Mouse (Mus musculus): ENCODE results near the gene Eri2. TPM values are rescaled to one million over a fixed set of nuclear protein-coding genes. Genes with fewer than 3 reads are reported as not detected.
"Not testable (repeated sequence)": the region's sequence is repeated elsewhere in the genome, so short reads cannot be mapped to it uniquely, and the experiment has no call there.

Gene Eri2
- polyA plus RNA-seq, 1 experiment from 2014 or later: 3.4 TPM

DNA sequence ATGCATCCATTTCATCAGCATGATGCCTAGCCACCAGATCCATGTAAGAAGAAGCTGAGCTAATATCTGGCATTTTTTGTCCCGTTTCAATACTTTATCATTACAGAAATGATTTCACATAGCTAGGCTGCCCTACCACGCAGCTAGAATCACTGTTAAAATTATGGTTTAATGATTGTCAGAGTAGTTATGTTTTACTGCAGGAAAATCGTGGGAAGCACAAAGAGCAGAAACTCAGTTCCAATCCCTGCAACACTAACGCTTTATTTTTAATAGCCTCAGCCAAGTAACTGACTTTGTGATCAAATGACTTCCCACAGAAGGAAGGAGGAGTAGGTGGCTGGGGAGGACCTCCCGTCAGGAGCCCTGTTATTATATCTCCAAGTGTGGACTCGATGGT, 26.9 kb downstream of the Eri2 start:
- 84% methylated on average over 6 of the region's 6 CpGs for WGBS (ENCODE audit: missing documents)
- H3K79me2 ChIP-seq (ENCODE audit: inconsistent target): no peaks in the 10 kb centered on the region
- no peak overlapping the region for H3K27ac ChIP-seq
- no peaks in the 10 kb centered on the region for H3K36me3 ChIP-seq (ENCODE audit: inconsistent target)
- H3K4me3 ChIP-seq (ENCODE audit: inconsistent target): no peak overlapping the region

DNA sequence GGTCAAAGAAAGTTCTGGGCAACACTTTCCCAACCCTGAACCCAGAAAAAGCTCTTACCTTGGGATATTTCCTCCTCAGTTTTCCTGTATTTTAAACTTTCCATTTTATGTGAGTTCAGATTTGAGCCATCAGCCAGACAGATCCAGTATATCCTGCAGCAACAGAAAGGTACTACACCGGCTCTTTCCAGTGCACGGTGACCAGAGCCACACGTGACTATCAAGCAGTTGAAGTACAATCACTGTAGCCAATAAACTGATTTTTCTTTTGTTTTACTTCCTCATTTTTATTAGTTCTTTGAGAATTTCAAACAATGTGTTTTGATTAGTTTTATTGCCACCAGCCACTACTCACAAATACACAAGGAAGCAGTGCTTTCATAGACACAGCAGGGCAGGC, 29.5 kb downstream of the Eri2 start:
- 48% methylated on average over 3 of the region's 3 CpGs for WGBS (ENCODE audit: missing documents)

DNA sequence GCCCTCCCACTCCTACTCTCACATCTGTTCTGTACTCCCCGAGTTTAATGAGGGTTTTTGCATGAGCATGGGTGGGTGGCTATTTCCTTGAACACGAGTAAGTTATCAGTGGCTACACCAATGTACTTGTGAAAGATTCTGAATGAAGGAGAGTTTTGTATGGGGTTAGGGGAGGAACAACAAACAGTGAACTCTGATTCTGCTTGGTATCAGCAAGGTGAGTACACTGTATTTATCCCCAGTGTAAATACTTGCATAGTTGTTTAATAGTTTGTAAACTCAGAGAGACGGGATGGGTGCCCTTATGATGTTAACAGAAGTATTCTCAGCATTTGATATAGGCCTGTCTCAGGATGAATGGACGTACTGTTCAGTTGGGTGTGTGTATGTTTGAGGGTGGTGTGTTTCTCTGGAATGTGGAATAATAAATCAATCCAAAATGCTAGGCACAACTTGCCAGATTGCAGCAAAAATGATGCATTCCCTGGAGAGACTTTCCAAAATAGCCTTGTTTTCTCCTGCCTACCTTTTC, 31.6 kb downstream of the Eri2 start:
- Histone ChIP-seq H3K4me3 (ENCODE audit: inconsistent target) (no peak overlapping the region), H3K79me2 (ENCODE audit: inconsistent target) (no peaks in the 10 kb centered on the region), H3K36me3 (ENCODE audit: inconsistent target) (no peaks in the 10 kb centered on the region), H3K27ac (no peak overlapping the region)
- WGBS (ENCODE audit: missing documents): 74% methylated on average over 4 of the region's 4 CpGs

More for the DNA sequence above, 29.5 kb downstream of the Eri2 start:
- no peak overlapping the region for H3K27ac ChIP-seq
- H3K79me2 ChIP-seq (ENCODE audit: inconsistent target): no peaks in the 10 kb centered on the region
- no peaks in the 10 kb centered on the region for H3K36me3 ChIP-seq (ENCODE audit: inconsistent target)
- no peak overlapping the region for H3K4me3 ChIP-seq (ENCODE audit: inconsistent target)

- WGBS (ENCODE audit: missing documents): 67% methylated on average over 10 of the region's 11 CpGs
- H3K79me2 ChIP-seq (ENCODE audit: inconsistent target): no peaks in the 10 kb centered on the region
- no peak within 1 kb of the TSS for H3K4me3 ChIP-seq (ENCODE audit: inconsistent target)
- H3K27ac ChIP-seq: no peak within 1 kb of the TSS
- H3K36me3 ChIP-seq (ENCODE audit: inconsistent target): no peaks in the 10 kb centered on the region
These were observed 33.3 kb downstream of the Eri2 start, which contains the start of gene Acsm3 for GRCm38 (mm10) chr7:119760527-119760951. Gene Acsm3 (plus strand): TSS chr7:119760923.

DNA sequence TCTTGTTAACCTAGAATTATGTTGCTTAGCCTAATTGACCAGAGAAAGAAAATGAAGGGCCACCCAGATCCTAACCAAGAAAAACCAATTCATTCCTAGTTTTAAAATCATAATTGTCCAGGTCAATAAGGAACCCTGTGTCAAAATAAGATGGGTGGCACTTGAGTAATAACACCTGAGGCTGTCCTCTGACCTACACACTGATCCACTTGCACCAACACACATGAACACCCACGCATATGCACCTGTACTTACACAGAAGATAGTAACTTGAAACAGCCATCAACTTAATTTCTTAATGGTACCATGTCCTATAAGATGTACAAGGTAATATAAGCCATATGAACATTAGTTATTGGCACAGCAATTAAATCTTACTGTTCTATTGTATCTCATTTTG, 40.2 kb downstream of the Eri2 start:
- no peak overlapping the region for H3K4me3 ChIP-seq (ENCODE audit: inconsistent target)
- 80% methylated on average over 1 of the region's 1 CpGs for WGBS (ENCODE audit: missing documents)
- no peak overlapping the region for H3K27ac ChIP-seq
- H3K36me3 ChIP-seq (ENCODE audit: inconsistent target): no peaks in the 10 kb centered on the region
- no peaks in the 10 kb centered on the region for H3K79me2 ChIP-seq (ENCODE audit: inconsistent target)

DNA sequence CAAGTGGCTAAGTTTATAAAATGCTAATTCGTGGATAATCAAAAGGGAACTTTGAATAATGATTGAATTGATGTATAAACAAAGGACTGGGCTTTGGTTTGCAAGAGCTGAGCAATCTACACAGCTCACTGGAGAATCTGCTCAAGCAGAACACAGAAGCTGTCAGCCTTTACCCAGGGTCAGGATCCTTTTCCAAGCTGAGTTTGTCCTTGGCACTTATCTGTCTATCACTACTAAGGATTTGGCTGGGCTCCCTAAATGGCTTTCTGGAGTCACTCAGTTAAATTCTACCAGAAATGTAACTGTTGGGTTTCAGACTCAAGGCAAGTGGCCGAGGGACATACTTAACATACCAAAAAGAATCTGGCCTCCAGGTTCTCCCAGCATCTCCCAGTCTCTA, 43.9 kb downstream of the Eri2 start:
- H3K4me3 ChIP-seq (ENCODE audit: inconsistent target): no peak overlapping the region
- no peak overlapping the region for H3K27ac ChIP-seq
- WGBS (ENCODE audit: missing documents): 59% methylated on average over 2 of the region's 2 CpGs
- no peaks in the 10 kb centered on the region for H3K36me3 ChIP-seq (ENCODE audit: inconsistent target)
- H3K79me2 ChIP-seq (ENCODE audit: inconsistent target): no peaks in the 10 kb centered on the region

- Histone ChIP-seq H3K27ac (no peak overlapping the region), H3K36me3 (ENCODE audit: inconsistent target) (no peaks in the 10 kb centered on the region), H3K4me3 (ENCODE audit: inconsistent target) (no peak overlapping the region), H3K79me2 (ENCODE audit: inconsistent target) (no peaks in the 10 kb centered on the region)
- WGBS (ENCODE audit: missing documents): 67% methylated on average over 1 of the region's 2 CpGs
These were observed 45.1 kb downstream of the Eri2 start for GRCm38 (mm10) chr7:119748761-119749160.

DNA sequence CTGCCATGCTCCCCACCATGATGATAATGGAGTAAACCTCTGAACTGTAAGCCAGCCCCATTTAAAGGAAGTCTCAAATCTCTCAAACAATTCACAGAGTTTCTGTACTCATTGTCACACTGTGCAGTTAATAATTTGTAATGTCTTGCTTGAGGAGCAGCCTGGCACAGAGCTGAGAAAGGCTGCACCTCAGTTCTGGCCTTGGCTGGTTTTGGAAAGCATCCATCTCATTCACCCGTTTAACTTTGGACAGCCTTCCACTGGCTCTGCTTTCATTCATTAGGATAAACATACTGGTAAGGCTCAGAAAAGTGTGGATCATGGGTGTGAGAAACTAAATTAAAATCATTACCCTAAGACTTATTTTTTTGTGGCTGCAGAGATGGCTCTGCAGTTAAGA, 48.0 kb downstream of the Eri2 start:
- Histone ChIP-seq H3K4me3 (ENCODE audit: inconsistent target) (no peak overlapping the region), H3K36me3 (ENCODE audit: inconsistent target) (no peaks in the 10 kb centered on the region), H3K27ac (no peak overlapping the region), H3K79me2 (ENCODE audit: inconsistent target) (no peaks in the 10 kb centered on the region)
- 85% methylated on average over 1 of the region's 1 CpGs for WGBS (ENCODE audit: missing documents)

DNA sequence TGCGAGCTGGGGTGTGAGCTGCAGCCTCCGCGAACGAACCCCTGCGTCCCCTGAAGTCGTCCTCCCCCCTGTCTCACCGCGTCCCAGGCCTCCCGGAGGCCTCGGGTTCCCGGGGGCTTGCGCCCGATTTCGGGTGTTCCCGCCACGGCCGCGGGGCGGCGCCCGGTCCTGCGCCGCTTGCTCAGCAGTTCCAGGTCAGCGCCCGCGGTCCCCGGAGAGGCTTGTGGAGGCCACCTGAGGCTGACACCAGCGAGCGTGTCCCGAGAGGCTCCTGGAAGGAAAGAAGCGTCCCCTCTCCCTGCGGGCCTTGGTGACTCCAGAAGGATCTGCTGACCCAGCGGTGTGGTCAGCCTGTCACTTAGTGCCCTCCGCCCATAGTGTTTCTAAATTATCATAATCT, 49.5 kb downstream of the Eri2 start:
- Histone ChIP-seq H3K36me3 (ENCODE audit: inconsistent target) (no peaks in the 10 kb centered on the region), H3K27ac (no peak overlapping the region), H3K4me3 (ENCODE audit: inconsistent target) (no peak overlapping the region), H3K79me2 (ENCODE audit: inconsistent target) (no peaks in the 10 kb centered on the region)
- 17% methylated on average over 34 of the region's 34 CpGs for WGBS (ENCODE audit: missing documents)

DNA sequence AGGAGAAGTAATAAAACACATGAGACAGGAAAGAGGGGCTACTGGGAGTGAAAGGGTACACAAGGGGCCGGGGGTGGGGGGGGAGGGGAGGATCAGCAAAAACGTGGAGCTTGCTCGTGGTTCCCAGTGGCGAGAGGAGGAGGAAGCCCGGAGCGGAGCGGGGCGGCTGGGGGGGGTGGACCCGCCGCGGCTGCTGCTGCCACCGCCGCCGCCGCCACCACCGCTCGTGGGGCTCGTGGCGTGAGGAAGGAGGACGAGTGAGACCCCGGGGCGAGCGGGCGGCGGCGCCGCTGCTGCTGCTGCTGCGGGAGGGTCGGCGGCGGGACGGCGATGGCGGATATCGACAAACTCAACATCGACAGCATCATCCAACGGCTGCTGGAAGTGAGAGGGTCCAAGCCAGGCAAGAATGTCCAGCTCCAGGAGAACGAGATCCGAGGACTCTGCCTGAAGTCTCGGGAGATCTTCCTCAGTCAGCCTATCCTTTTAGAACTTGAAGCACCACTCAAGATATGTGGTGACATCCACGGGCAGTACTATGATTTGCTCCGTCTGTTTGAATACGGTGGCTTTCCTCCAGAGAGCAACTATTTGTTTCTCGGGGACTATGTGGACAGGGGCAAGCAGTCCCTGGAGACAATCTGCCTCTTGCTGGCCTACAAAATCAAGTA, 53.9 kb downstream of the Eri2 start:
- not testable (repeated sequence) for H3K4me3 ChIP-seq (ENCODE audit: inconsistent target); H3K79me2 ChIP-seq (ENCODE audit: inconsistent target); H3K36me3 ChIP-seq (ENCODE audit: inconsistent target); H3K27ac ChIP-seq
- WGBS (ENCODE audit: missing documents): 1% methylated on average over 12 of the region's 44 CpGs

DNA sequence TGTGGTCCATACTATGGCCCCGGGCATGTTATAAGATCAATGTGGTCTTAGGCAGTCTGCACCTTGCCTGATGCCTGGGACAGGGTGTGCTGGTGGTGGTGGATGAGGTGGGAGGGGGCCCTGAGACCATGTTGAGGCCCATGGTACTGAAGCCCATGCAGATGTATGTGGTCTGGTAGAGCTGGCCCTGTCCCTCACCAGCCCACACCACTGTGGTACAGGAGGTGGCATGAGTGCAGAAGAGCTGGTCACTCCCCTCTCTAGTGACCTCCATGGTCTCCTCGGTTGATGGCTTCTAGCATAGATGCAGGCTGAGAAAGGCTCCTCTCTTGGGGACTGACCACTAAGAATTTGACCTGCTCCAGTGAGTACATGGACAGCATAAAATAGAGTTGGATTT, 55.0 kb downstream of the Eri2 start:
- no peak overlapping the region for H3K27ac ChIP-seq
- H3K79me2 ChIP-seq (ENCODE audit: inconsistent target): no peaks in the 10 kb centered on the region
- no peak overlapping the region for H3K4me3 ChIP-seq (ENCODE audit: inconsistent target)
- WGBS (ENCODE audit: missing documents): 83% methylated on average over 2 of the region's 2 CpGs
- H3K36me3 ChIP-seq (ENCODE audit: inconsistent target): no peaks in the 10 kb centered on the region

GRCm38 (mm10) chr7:119731262-119731661, 62.6 kb downstream of the Eri2 start:
- not testable (repeated sequence) for H3K4me3 ChIP-seq (ENCODE audit: inconsistent target); H3K27ac ChIP-seq; H3K79me2 ChIP-seq (ENCODE audit: inconsistent target); H3K36me3 ChIP-seq (ENCODE audit: inconsistent target)
- WGBS (ENCODE audit: missing documents): 95% methylated on average over 4 of the region's 4 CpGs

DNA sequence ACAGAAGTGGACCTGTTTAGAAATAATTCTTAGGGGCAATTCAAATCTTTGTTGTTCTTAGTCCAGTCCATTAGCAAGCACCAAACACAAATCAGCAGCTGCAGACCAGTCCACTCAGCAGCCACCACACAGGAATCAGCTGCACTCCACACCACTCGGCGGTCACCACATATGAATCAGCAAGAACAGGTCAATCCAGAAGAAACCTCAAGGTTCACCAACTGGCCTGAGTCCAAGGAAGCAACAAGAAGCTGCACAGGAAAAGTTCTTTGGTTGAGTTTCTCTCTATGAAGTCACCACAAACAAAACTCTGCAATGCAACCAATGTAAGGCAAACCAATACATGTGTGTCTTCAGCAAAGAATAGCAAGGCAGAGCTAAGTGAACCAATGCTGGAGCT, 66.2 kb downstream of the Eri2 start:
- 66% methylated on average over 2 of the region's 2 CpGs for WGBS (ENCODE audit: missing documents)
- Histone ChIP-seq H3K36me3 (ENCODE audit: inconsistent target) (no peaks in the 10 kb centered on the region), H3K79me2 (ENCODE audit: inconsistent target) (no peaks in the 10 kb centered on the region), H3K27ac (no peak overlapping the region), H3K4me3 (ENCODE audit: inconsistent target) (no peak overlapping the region)

GRCm38 (mm10) chr7:119720947-119721310, 72.9 kb downstream of the Eri2 start:
- Histone ChIP-seq H3K27ac (no peak overlapping the region), H3K4me3 (ENCODE audit: inconsistent target) (peak overlapping the region; percentile 95), H3K36me3 (ENCODE audit: inconsistent target) (peaks cover 26% of the 10 kb centered on the region), H3K79me2 (ENCODE audit: inconsistent target) (peaks cover 9% of the 10 kb centered on the region)
- 17% methylated on average over 8 of the region's 8 CpGs for WGBS (ENCODE audit: missing documents)

DNA sequence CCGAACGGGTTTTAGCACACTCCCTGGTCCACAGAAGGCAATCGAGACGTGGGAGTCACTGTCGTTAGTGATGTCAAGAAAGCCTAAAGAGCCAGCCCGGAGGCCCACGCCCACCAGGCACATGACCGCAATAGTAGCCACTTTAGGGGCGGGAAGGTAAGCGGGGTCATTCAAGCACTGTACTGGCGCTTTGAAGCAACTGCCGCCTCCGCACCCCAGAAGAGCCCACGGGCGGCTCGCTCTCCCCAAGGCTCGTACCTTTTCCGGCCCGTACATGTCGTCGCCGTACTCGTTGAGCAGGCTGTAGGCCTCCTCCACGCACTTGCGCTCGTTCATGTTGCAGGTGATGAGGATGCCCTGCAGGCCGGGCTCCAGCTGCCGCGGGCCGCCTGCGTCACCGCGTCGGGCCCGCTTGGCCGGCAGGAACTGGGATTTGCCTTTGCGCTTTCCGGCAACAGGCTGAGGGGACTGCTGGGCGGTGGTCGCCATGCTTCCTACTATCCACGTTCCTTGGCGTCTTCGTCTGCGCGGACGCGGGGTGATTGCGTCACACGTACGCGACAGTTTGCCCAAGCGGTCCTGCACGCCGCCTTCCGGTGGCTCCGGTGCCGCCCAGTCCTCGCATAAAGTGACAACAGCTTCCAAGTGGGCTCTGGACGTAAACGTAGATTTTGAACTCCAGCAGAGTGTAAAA, 73.5 kb downstream of the Eri2 start, which contains the start of gene Thumpd1:
Gene Thumpd1 (minus strand): TSS at position 546 of the 694 bp plus-strand sequence.
- Histone ChIP-seq H3K4me3 (ENCODE audit: inconsistent target) (peak within 1 kb of the TSS; percentile 95), H3K27ac (peak within 1 kb of the TSS; percentile 42), H3K79me2 (ENCODE audit: inconsistent target) (peaks cover 9% of the 10 kb centered on the region), H3K36me3 (ENCODE audit: inconsistent target) (peaks cover 31% of the 10 kb centered on the region)
- under 1% methylated on average over 60 of the region's 60 CpGs for WGBS (ENCODE audit: missing documents)

All from macrophage (primary cell).